Mouse (Mus musculus) MEL (cell line): ENCODE measurements at regions not wholly inside any gene's neighbourhood (a gene's known extent, or its start where the extent isn't known, plus 50 kb on each side); places are given as distances from the start of the nearest gene placed in this dataset.

Experiments
- DNase-seq: peaks from one replicate; pipeline ENCODE4 v3.0.0; 2011; ENCODE audit warnings: low read depth, low spot score
- H3K27ac ChIP-seq: 2 replicates; pipeline ENCODE4 v1.5.1; 2012; ENCODE audit warnings: low read depth, mild to moderate bottlenecking, control low read depth, low read length, moderate library complexity; ENCODE audit not compliant: control insufficient read depth
- H3K27me3 ChIP-seq, 2 experiments: fragments of 150-350 bp in 1 of 2; sonication (generic) in 1 of 2; 2 replicates each; pipeline ENCODE4 v1.6.1; 2012; ENCODE audit warnings: low read length in 2 of 2, mild to moderate bottlenecking in 2 of 2, improper control_type of control experiment in 1 of 2, moderate library complexity in 1 of 2; ENCODE audit not compliant: insufficient read depth in 2 of 2, control insufficient read depth in 1 of 2
- H3K36me3 ChIP-seq, 2 experiments: 2 replicates each; pipeline ENCODE4 v1.6.1; 2012 to 2014; ENCODE audit warnings: low read length in 2 of 2, improper control_type of control experiment in 1 of 2, inconsistent platforms in 1 of 2, mild to moderate bottlenecking in 1 of 2; ENCODE audit not compliant: insufficient read depth in 2 of 2, control insufficient read depth in 1 of 2
- H3K4me1 ChIP-seq, 2 experiments: fragments of 150-350 bp in 1 of 2; sonication (generic) in 1 of 2; 2 replicates each; pipeline ENCODE4 v1.6.1; 2012; ENCODE audit warnings: low read length in 2 of 2, improper control_type of control experiment in 1 of 2, mild to moderate bottlenecking in 1 of 2; ENCODE audit not compliant: insufficient read depth in 2 of 2, control insufficient read depth in 1 of 2
- H3K4me3 ChIP-seq, 2 experiments: fragments of 150-350 bp in 1 of 2; sonication (generic) in 1 of 2; 2 replicates each; pipeline ENCODE4 v1.5.1; 2012; ENCODE audit warnings: low read depth in 2 of 2, low read length in 2 of 2, mild to moderate bottlenecking in 2 of 2, moderate library complexity in 2 of 2, control low read depth in 1 of 2, improper control_type of control experiment in 1 of 2; ENCODE audit not compliant: control insufficient read depth in 1 of 2, insufficient read depth in 1 of 2
- H3K79me2 ChIP-seq: 2 replicates; pipeline ENCODE4 v1.6.1; 2012; ENCODE audit warnings: mild to moderate bottlenecking, low read length, moderate library complexity; ENCODE audit not compliant: control insufficient read depth, poor library complexity, insufficient read depth
- H3K9ac ChIP-seq: 2 replicates; pipeline ENCODE4 v1.6.1; 2012; ENCODE audit warnings: low read depth, mild to moderate bottlenecking, control low read depth, low read length, moderate library complexity; ENCODE audit not compliant: control insufficient read depth, poor library complexity, severe bottlenecking
- H3K9me3 ChIP-seq: fragments of 150-350 bp; sonication (generic); replicated peaks from 2 replicates; pipeline ENCODE4 v1.6.1; 2012; ENCODE audit warnings: mild to moderate bottlenecking, low read length, improper control_type of control experiment, moderate library complexity; ENCODE audit not compliant: insufficient read depth
- BHLHE40 ChIP-seq: IDR thresholded peaks from 2 replicates; pipeline ENCODE4 v1.6.1; 2012; ENCODE audit warnings: low read depth, mild to moderate bottlenecking, inconsistent platforms, low read length, improper control_type of control experiment, borderline replicate concordance
- CHD2 ChIP-seq: IDR thresholded peaks from 2 replicates; pipeline ENCODE4 v1.6.1; 2011; ENCODE audit warnings: low read length, improper control_type of control experiment
- EP300 ChIP-seq, 2 experiments: IDR thresholded peaks; 2 replicates each; pipeline ENCODE4 v1.6.1; 2011; ENCODE audit warnings: improper control_type of control experiment in 2 of 2, low read length in 2 of 2, low read depth in 1 of 2, mild to moderate bottlenecking in 1 of 2
- GATA1 ChIP-seq: IDR thresholded peaks from 2 replicates; pipeline ENCODE4 v1.6.1; 2011; ENCODE audit warnings: low read depth, low read length, improper control_type of control experiment
- HCFC1 ChIP-seq: IDR thresholded peaks from 2 replicates; pipeline ENCODE4 v1.6.1; 2012; ENCODE audit warnings: low read depth, mild to moderate bottlenecking, inconsistent platforms, low read length, improper control_type of control experiment, moderate library complexity
- JUND ChIP-seq: IDR thresholded peaks from 2 replicates; pipeline ENCODE4 v1.6.1; 2011; ENCODE audit warnings: low read depth, mild to moderate bottlenecking, improper control_type of control experiment, low read length
- KAT2A ChIP-seq: conservative IDR thresholded peaks from 2 replicates; pipeline ENCODE4 v1.6.1; 2012; ENCODE audit warnings: low read depth, low read length, improper control_type of control experiment, inconsistent platforms
- MAFK ChIP-seq: IDR thresholded peaks from 2 replicates; pipeline ENCODE4 v1.6.1; 2011; ENCODE audit warnings: low read depth, mild to moderate bottlenecking, low read length, improper control_type of control experiment, borderline replicate concordance
- MAX ChIP-seq: IDR thresholded peaks from 2 replicates; pipeline ENCODE4 v1.6.1; 2011; ENCODE audit warnings: low read length, improper control_type of control experiment
- MEF2A ChIP-seq: IDR thresholded peaks from 2 replicates; pipeline ENCODE4 v1.6.1; 2014; ENCODE audit warnings: low read depth, mild to moderate bottlenecking, inconsistent platforms, low read length, improper control_type of control experiment; ENCODE audit not compliant: poor library complexity, insufficient replicate concordance, severe bottlenecking; ENCODE audit errors: extremely low read depth
- MXI1 ChIP-seq: IDR thresholded peaks from 2 replicates; pipeline ENCODE4 v1.6.1; 2011; ENCODE audit warnings: mild to moderate bottlenecking, low read depth, low read length, improper control_type of control experiment
- MYB ChIP-seq: IDR thresholded peaks from 2 replicates; pipeline ENCODE4 v1.6.1; 2011; ENCODE audit warnings: mild to moderate bottlenecking, low read depth, low read length, improper control_type of control experiment
- MYC ChIP-seq: IDR thresholded peaks from 2 replicates; pipeline ENCODE4 v1.6.1; 2011; ENCODE audit warnings: low read depth, mild to moderate bottlenecking, low read length, improper control_type of control experiment, moderate library complexity
- NRF1 ChIP-seq: IDR thresholded peaks from 2 replicates; pipeline ENCODE4 v1.6.1; 2014; ENCODE audit warnings: low read depth, mild to moderate bottlenecking, inconsistent platforms, low read length, improper control_type of control experiment, moderate library complexity; ENCODE audit not compliant: poor library complexity, insufficient read depth, severe bottlenecking
- POLR2AphosphoS2 ChIP-seq: IDR thresholded peaks from 2 replicates; pipeline ENCODE4 v1.6.1; 2011; ENCODE audit warnings: low read length, improper control_type of control experiment
- POLR2AphosphoS5 ChIP-seq: IDR thresholded peaks from 2 replicates; pipeline ENCODE4 v1.6.1; 2012; ENCODE audit warnings: low read depth, borderline replicate concordance, mild to moderate bottlenecking, inconsistent platforms, low read length, moderate library complexity, mixed read lengths
- RAD21 ChIP-seq: IDR thresholded peaks from 2 replicates; pipeline ENCODE4 v1.6.1; 2011; ENCODE audit warnings: mild to moderate bottlenecking, low read depth, low read length, improper control_type of control experiment
- USF1 ChIP-seq: IDR thresholded peaks from 2 replicates; pipeline ENCODE4 v1.6.1; 2014; ENCODE audit warnings: low read depth, mild to moderate bottlenecking, inconsistent platforms, low read length, improper control_type of control experiment, moderate library complexity
- USF2 ChIP-seq, 2 experiments: IDR thresholded peaks; 2 replicates each; pipeline ENCODE4 v1.6.1; 2011 to 2012; ENCODE audit warnings: improper control_type of control experiment in 2 of 2, low read length in 2 of 2, borderline replicate concordance in 1 of 2, inconsistent platforms in 1 of 2, low read depth in 1 of 2, mild to moderate bottlenecking in 1 of 2; ENCODE audit not compliant: insufficient read depth in 1 of 2
- ZC3H11A ChIP-seq: IDR thresholded peaks from 2 replicates; pipeline ENCODE4 v1.6.1; 2012; ENCODE audit warnings: low read depth, mild to moderate bottlenecking, inconsistent platforms, low read length, improper control_type of control experiment

DNA sequence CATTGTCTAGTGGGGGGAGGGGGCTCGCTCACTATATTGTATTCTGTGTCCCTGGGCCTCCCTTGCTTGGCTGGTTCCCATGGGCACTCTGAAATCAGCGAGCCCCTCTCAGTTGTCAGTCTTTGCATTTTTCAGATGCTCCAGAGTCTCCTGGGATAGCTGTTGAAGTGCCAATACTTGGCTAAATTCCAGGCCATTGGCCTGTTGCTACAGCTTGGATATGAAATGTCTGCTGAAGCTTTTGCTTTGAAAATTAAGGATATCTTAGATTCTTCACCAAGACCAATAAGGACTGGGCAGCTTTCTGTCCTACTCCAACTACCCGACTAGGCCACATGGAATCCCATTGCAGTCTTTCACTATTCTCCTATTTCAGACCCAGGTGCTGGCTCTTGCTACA lies 290.2 kb upstream of the Ubash3b start:
- Histone ChIP-seq H3K27me3 (no peaks in the 10 kb centered on the region), H3K27ac (no peak overlapping the region), H3K9me3 (no peaks in the 10 kb centered on the region), H3K79me2 (no peaks in the 10 kb centered on the region), H3K4me1 (no peaks in the 10 kb centered on the region), H3K9ac (no peak overlapping the region), H3K36me3 (no peaks in the 10 kb centered on the region), H3K4me3 (no peak overlapping the region)
- DNase-seq: no peak
- TF ChIP-seq NRF1 (no peak), JUND (no peak), MYC (no peak), MYB (no peak), MAX (no peak), USF2 (IDR thresholded peaks at IDR 0.05; ENCODE audit: borderline replicate concordance in 1 of 2, insufficient read depth in 1 of 2, low read depth in 1 of 2, low read length in 2 of 2) (no peak), MAFK (no peak), CHD2 (no peak), RAD21 (no peak), ZC3H11A (no peak)

DNA sequence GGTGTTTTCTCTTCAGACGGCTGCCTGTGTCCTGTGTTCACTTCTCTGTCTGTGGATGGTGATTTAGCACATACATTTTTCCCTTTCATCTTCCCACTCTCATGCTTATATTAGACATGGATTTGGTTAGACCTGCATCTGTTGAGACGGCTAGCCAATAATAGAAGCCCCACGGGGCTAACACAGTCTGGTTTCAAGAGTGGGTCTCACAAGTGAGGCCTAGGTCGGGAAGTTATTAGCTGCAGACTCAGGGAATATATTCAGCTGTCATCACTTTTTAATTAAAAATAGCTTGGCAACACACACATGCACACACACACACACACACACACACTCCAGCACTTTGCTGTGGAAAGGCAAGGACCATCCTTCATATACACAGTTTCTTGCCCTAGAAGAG lies 287.7 kb upstream of the Ubash3b start:
- Histone ChIP-seq H3K36me3 (no peaks in the 10 kb centered on the region), H3K79me2 (no peaks in the 10 kb centered on the region), H3K27me3 (no peaks in the 10 kb centered on the region), H3K9me3 (no peaks in the 10 kb centered on the region)
- no peak for TF ChIP-seq MXI1
- TF ChIP-seq, all 39 proteins: peak for 0
- Histone ChIP-seq H3K4me3 (no peak overlapping the region), H3K27ac (no peak overlapping the region), H3K9ac (no peak overlapping the region), H3K4me1 (no peaks in the 10 kb centered on the region)
- no peak for DNase-seq

DNA sequence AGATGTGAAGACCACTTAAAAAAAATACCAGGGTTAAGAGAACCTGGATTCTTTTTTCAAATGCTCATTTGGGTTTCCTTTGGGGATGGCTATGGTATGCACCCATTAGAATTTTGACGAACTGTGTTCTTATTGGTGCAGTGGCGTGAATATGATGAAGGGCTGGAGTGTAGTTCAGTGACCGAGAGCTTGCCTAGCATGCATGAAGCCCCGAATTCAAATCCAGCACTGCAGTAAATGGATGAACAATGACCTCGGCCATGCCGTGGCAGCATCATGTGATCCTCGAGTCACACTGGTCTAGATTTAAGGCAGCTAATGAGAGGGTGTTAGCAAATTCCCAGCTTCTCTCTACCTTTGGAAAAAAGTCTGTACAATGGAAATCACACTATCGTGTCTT lies 286.4 kb upstream of the Ubash3b start:
- H3K4me3 ChIP-seq: no peak overlapping the region
- DNase-seq: no peak
- H3K79me2 ChIP-seq: no peaks in the 10 kb centered on the region
- H3K27me3 ChIP-seq: no peaks in the 10 kb centered on the region
- H3K27ac ChIP-seq: no peak overlapping the region
- TF ChIP-seq USF2 (IDR thresholded peaks at IDR 0.05; ENCODE audit: borderline replicate concordance in 1 of 2, insufficient read depth in 1 of 2, low read depth in 1 of 2, low read length in 2 of 2): no peak
- TF ChIP-seq BHLHE40: no peak
- TF ChIP-seq KAT2A: no peak
- TF ChIP-seq HCFC1: no peak
- TF ChIP-seq GATA1: no peak
- TF ChIP-seq MEF2A: no peak
- TF ChIP-seq EP300 (IDR thresholded peaks at IDR 0.05; ENCODE audit: low read depth in 1 of 2, low read length in 2 of 2): no peak
- no peak for TF ChIP-seq NRF1
- TF ChIP-seq USF1: no peak
- no peak for TF ChIP-seq POLR2AphosphoS2
- TF ChIP-seq POLR2AphosphoS5: no peak
- no peaks in the 10 kb centered on the region for H3K36me3 ChIP-seq
- no peak overlapping the region for H3K9ac ChIP-seq
- H3K4me1 ChIP-seq: no peaks in the 10 kb centered on the region
- H3K9me3 ChIP-seq: no peaks in the 10 kb centered on the region
